Mouse (Mus musculus) intestine, embryonic 14.5 days (tissue): ENCODE data around the gene Bcl3. TPM values are rescaled to one million over a fixed set of nuclear protein-coding genes. Genes with fewer than 3 reads are reported as not detected.

Experiments used
- ATAC-seq: fragments of 200-750 bp; cut with Nextera tagmentation; replicated peaks from 2 replicates; pipeline ENCODE4 v1.8.0; 2017; ENCODE audit warnings: low read depth, moderate number of reproducible peaks, moderate TSS enrichment, moderate library complexity; ENCODE audit not compliant: low FRiP score, low TSS enrichment
- DNase-seq: peaks from one replicate; pipeline ENCODE4 v3.0.0-alpha.2; 2018; ENCODE audit warnings: low spot score
- H3K27ac ChIP-seq: fragments of 300-500 bp; sonication (generic); 2 replicates; pipeline ENCODE4 v1.5.1; 2014; ENCODE audit warnings: low read depth, mild to moderate bottlenecking, control low read depth
- H3K27me3 ChIP-seq: fragments of 300-500 bp; sonication (generic); replicated peaks from 2 replicates; pipeline ENCODE4 v1.6.1; 2014; ENCODE audit warnings: low read length, control low read depth; ENCODE audit not compliant: control insufficient read depth, insufficient read depth
- H3K36me3 ChIP-seq: fragments of 300-500 bp; sonication (generic); 2 replicates; pipeline ENCODE4 v1.6.1; 2014; ENCODE audit warnings: low read length, control low read depth; ENCODE audit not compliant: control insufficient read depth, insufficient read depth
- H3K4me1 ChIP-seq: fragments of 300-500 bp; sonication (generic); replicated peaks from 2 replicates; pipeline ENCODE4 v1.6.1; 2014; ENCODE audit warnings: low read length, control low read depth, mixed read lengths; ENCODE audit not compliant: control insufficient read depth, insufficient read depth
- H3K4me2 ChIP-seq: fragments of 300-500 bp; sonication (generic); 2 replicates; pipeline ENCODE4 v1.6.1; 2014; ENCODE audit warnings: low read length
- H3K4me3 ChIP-seq: fragments of 300-500 bp; sonication (generic); 2 replicates; pipeline ENCODE4 v1.5.1; 2014; ENCODE audit warnings: low read depth, low read length, control low read depth, mixed read lengths
- H3K9ac ChIP-seq: fragments of 300-500 bp; sonication (generic); 2 replicates; pipeline ENCODE4 v1.6.1; 2014; ENCODE audit warnings: mild to moderate bottlenecking, low read length
- H3K9me3 ChIP-seq: fragments of 300-500 bp; sonication (generic); 2 replicates; pipeline ENCODE4 v1.6.1; 2016; ENCODE audit warnings: low read length, control low read depth; ENCODE audit not compliant: control insufficient read depth
- WGBS: fragments of 180-500 bp; shearing (Covaris S2); extraction: QIAGEN DNeasy Blood & Tissue Kit; methylation state at CpG from one replicate; pipeline ENCODE4 v1.1.7; 2014; 5-methylcytosine and 5-hydroxymethylcytosine counted together
- polyA plus RNA-seq: library from polyadenylated mRNA; unstranded; fragments of >200 nt; fragmentation: Nextera tagmentation; extraction: Ambion mirVana; gene quantifications from 2 replicates; pipeline ENCODE4 v1.2.1, GENCODE M21; 2014

The Bcl3 gene
- polyA plus RNA-seq, 1 experiment from 2014 or later = 13.5 TPM

DNA sequence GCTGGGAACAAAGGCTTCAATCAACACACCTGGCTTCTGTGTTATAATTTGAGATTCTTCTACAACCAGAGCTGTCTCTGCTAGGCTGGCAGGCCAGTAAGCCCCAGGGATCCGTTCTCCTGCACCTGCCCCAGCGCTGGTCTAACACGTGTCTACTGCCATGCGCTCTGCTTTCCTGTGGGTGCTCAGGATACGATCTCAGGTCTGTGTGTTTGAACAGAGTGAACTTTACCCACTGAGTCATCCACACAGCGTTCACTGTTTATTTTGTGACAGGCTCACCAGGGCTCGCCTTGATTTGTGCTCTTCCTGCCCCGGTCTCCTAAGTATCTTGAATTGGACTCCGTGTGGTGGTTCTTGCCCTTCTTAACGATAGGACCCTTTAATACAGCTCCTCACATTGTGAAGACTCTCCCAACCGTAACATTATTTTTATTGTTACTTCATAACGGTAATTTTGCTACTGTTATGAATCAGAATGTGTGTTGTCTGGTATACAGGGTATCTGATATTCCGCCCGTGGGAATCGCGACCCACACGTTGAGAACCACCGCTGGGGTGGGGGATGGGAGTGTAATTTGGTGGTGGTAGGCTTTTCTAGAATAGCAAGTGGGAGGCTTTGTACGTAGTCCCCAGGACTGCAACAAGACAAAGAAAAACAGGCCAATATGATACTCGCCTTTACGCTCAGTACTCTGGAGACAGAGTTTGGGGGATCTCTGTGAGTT is 19.3 kb upstream of the Bcl3 start:
- WGBS = 63% methylated on average over 21 of the region's 21 CpGs
- H3K27ac ChIP-seq = peak overlapping the region; percentile 69; the same call in 1 of the 2 replicates

GRCm38 (mm10) chr7:19840936-19841335 is 18.4 kb upstream of the Bcl3 start:
- ATAC-seq (no peak), DNase-seq (no peak)
- no peaks in the 10 kb centered on the region for H3K9me3 ChIP-seq
- no peaks in the 10 kb centered on the region; the same call in 1 of the 2 replicates for H3K27me3 ChIP-seq
- no peak overlapping the region for H3K9ac ChIP-seq
- no peak overlapping the region for H3K4me2 ChIP-seq
- H3K27ac ChIP-seq = peak overlapping the region; percentile 69; the same call in 1 of the 2 replicates
- H3K4me1 ChIP-seq = 0 out of 2 replicates have a peak, but pooled peaks cover 2% of the 10 kb centered on the region
- H3K36me3 ChIP-seq = no peaks in the 10 kb centered on the region
- no peak overlapping the region for H3K4me3 ChIP-seq
- 76% methylated on average over 3 of the region's 3 CpGs for WGBS

More for the DNA sequence above, 19.3 kb upstream of the Bcl3 start:
- peak; percentile 76 for DNase-seq
- no peak overlapping the region for H3K9ac ChIP-seq
- peak; percentile 87 for ATAC-seq
- no peaks in the 10 kb centered on the region for H3K9me3 ChIP-seq
- H3K4me2 ChIP-seq = no peak overlapping the region
- H3K36me3 ChIP-seq = no peaks in the 10 kb centered on the region
- no peaks in the 10 kb centered on the region; the same call in 1 of the 2 replicates for H3K27me3 ChIP-seq
- no peak overlapping the region for H3K4me3 ChIP-seq
- 0 out of 2 replicates have a peak, but pooled peaks cover 2% of the 10 kb centered on the region for H3K4me1 ChIP-seq

GRCm38 (mm10) chr7:19840371-19840770 is 17.8 kb upstream of the Bcl3 start:
- Histone ChIP-seq H3K4me2 (no peak overlapping the region), H3K9ac (no peak overlapping the region), H3K36me3 (no peaks in the 10 kb centered on the region), H3K4me3 (no peak overlapping the region), H3K27ac (no peak overlapping the region), H3K9me3 (no peaks in the 10 kb centered on the region), H3K27me3 (no peaks in the 10 kb centered on the region; the same call in 1 of the 2 replicates), H3K4me1 (0 out of 2 replicates have a peak, but pooled peaks cover 2% of the 10 kb centered on the region)
- no peak for DNase-seq
- 70% methylated on average over 4 of the region's 4 CpGs for WGBS
- no peak for ATAC-seq

DNA sequence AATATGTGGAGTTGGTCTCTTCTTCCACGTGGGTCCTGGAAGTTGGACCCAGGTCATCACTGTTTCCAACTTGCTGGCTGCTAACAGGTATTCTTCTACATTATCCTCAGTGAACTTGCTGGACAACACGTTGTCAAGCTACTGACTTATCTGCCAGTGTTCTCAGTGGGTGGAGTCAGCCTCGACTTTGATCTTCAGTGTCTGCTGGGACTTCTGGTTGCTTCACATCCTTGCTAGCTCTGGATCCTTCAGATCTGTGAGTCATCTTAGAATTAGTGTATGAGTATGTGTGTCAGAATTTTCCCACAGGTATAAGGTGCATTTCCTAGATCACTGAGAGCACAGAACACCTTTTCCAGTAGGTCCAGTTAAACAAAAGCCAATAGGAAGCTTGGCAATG is 14.3 kb upstream of the Bcl3 start:
- DNase-seq (no peak), ATAC-seq (no peak)
- WGBS = 58% methylated on average over 3 of the region's 3 CpGs
- H3K4me3 ChIP-seq = no peak overlapping the region
- no peak overlapping the region for H3K9ac ChIP-seq
- H3K27me3 ChIP-seq = no peaks in the 10 kb centered on the region
- H3K27ac ChIP-seq = no peak overlapping the region
- H3K4me2 ChIP-seq = no peak overlapping the region
- no peaks in the 10 kb centered on the region for H3K9me3 ChIP-seq
- H3K4me1 ChIP-seq = no peaks in the 10 kb centered on the region
- no peaks in the 10 kb centered on the region for H3K36me3 ChIP-seq

- ATAC-seq = no peak
- no peak for DNase-seq
- 65% methylated on average over 3 of the region's 3 CpGs for WGBS
- H3K9ac ChIP-seq = no peak overlapping the region
- H3K36me3 ChIP-seq = no peaks in the 10 kb centered on the region
- H3K9me3 ChIP-seq = no peaks in the 10 kb centered on the region
- H3K4me3 ChIP-seq = no peak overlapping the region
- no peaks in the 10 kb centered on the region for H3K27me3 ChIP-seq
- H3K4me1 ChIP-seq = peaks cover 7% of the 10 kb centered on the region
- H3K27ac ChIP-seq = no peak overlapping the region
- no peak overlapping the region for H3K4me2 ChIP-seq
Measured at GRCm38 (mm10) chr7:19834055-19834454, 11.5 kb upstream of the Bcl3 start.

- H3K9ac ChIP-seq = no peak overlapping the region
- no peak overlapping the region for H3K27ac ChIP-seq
- H3K4me3 ChIP-seq = no peak overlapping the region
- DNase-seq (no peak), ATAC-seq (peak; percentile 33; the same call in 1 of the 2 replicates)
- 43% methylated on average over 9 of the region's 9 CpGs for WGBS
- peaks cover 7% of the 10 kb centered on the region for H3K4me1 ChIP-seq
- H3K36me3 ChIP-seq = no peaks in the 10 kb centered on the region
- H3K27me3 ChIP-seq = no peaks in the 10 kb centered on the region
- no peak overlapping the region for H3K4me2 ChIP-seq
- no peaks in the 10 kb centered on the region for H3K9me3 ChIP-seq
Measured at GRCm38 (mm10) chr7:19831837-19832236, 9.3 kb upstream of the Bcl3 start.

GRCm38 (mm10) chr7:19830682-19831156 is 8.1 kb upstream of the Bcl3 start:
- no peaks in the 10 kb centered on the region for H3K27me3 ChIP-seq
- no peaks in the 10 kb centered on the region for H3K9me3 ChIP-seq
- H3K27ac ChIP-seq = no peak overlapping the region
- no peaks in the 10 kb centered on the region for H3K36me3 ChIP-seq
- 21% methylated on average over 13 of the region's 13 CpGs for WGBS
- peak; percentile 52 for ATAC-seq
- peak overlapping the region; percentile 9; the same call in 1 of the 2 replicates for H3K4me2 ChIP-seq
- DNase-seq = peak; percentile 59
- H3K4me3 ChIP-seq = no peak overlapping the region
- H3K9ac ChIP-seq = 0 out of 2 replicates have a peak overlapping the region, but pooled peaks have one; percentile 8
- peaks cover 7% of the 10 kb centered on the region for H3K4me1 ChIP-seq

DNA sequence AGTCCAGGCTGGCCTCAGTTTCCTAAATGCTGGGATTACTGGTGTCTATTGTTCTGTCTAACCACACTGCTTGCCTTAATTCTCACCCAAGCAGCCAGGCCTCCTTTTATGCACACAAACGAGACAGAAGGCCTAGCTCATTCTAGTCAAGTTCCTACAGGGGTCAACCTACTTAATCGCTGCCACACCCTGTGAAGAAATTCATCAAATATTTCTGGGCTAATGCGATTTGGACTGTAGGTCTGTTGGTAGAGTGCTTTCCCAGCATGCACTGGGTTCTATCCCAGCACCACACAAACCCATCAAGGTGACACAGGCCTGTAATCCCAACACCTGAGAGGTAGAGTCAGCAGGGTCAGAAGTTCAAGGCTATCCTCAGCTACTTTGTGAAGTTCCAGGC is 7.1 kb upstream of the Bcl3 start:
- Histone ChIP-seq H3K9me3 (no peaks in the 10 kb centered on the region), H3K9ac (no peak overlapping the region), H3K4me3 (no peak overlapping the region), H3K27me3 (no peaks in the 10 kb centered on the region), H3K4me1 (peaks cover 7% of the 10 kb centered on the region), H3K36me3 (no peaks in the 10 kb centered on the region), H3K27ac (no peak overlapping the region), H3K4me2 (no peak overlapping the region)
- ATAC-seq (no peak), DNase-seq (no peak)
- WGBS = 82% methylated on average over 3 of the region's 3 CpGs
